Mouse (Mus musculus): Measurements from ENCODE around the gene Nicn1.

DNA sequence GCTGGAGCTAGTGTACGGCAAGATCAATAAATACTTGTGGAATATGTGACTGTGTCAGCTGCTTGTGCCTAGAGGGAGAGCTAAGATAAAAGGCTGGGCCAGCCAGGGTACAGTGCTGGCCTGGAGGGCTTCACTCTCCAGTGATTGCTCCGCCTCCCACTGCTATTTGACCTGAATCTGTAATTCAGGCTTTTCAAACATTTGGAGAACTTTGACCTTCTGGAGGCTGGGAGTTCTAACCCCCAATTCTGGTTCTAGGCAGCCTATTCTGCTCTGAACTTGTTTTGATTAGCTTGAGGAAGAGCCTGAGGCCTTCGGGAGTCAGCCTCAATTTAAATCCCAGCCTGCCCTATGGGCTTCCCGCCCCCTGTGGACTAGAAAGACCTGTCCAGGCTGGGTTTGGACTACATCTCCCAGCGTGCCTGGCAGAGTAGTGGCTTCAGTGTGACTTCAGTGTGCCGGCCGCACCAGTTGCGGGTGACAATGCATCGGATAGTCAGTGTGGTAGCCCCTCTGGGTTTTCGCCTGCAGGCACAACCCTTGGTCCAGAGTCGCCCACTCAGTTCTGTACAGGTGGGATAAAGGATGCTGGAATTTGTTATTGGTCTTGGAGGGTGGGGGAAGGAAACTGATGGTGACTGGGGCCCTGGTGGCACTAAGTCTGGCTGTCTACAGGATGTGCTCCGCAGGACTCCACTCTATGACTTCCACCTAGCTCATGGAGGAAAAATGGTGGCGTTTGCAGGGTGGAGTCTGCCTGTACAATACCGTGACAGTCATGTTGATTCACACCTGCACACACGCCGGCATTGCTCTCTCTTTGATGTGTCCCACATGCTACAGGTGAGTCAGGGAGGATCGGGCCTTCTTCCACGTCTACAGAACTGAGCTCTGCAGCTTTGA lies 6.5 kb downstream of the Nicn1 start, which contains the start of gene Amt:
- TF ChIP-seq TAL1 (IDR thresholded peaks at IDR 0.05; ENCODE audit: low read length) (no peak), GATA1 (IDR thresholded peaks at IDR 0.05; ENCODE audit: low read length) (no peak)

Data from erythroblast, embryonic 14.5 days (primary cell).